Mouse (Mus musculus) urinary bladder, postnatal 0 days (tissue): ENCODE measurements around the gene Spaca5. TPM values are rescaled to one million over a fixed set of nuclear protein-coding genes. Genes with fewer than 3 reads are reported as not detected.

Source experiments
- polyA plus RNA-seq: library from polyadenylated mRNA; unstranded; fragments of >200 nt; fragmentation: Nextera tagmentation; extraction: Ambion mirVana; gene quantifications from 2 replicates; pipeline ENCODE4 v1.2.1, GENCODE M21; 2015

Gene Spaca5
- polyA plus RNA-seq: not detected in 2 replicates

GRCm38 (mm10) chrX:21068106-21068505, at the start of gene Spaca5:
Gene Spaca5 (plus strand): TSS chrX:21068406.

DNA sequence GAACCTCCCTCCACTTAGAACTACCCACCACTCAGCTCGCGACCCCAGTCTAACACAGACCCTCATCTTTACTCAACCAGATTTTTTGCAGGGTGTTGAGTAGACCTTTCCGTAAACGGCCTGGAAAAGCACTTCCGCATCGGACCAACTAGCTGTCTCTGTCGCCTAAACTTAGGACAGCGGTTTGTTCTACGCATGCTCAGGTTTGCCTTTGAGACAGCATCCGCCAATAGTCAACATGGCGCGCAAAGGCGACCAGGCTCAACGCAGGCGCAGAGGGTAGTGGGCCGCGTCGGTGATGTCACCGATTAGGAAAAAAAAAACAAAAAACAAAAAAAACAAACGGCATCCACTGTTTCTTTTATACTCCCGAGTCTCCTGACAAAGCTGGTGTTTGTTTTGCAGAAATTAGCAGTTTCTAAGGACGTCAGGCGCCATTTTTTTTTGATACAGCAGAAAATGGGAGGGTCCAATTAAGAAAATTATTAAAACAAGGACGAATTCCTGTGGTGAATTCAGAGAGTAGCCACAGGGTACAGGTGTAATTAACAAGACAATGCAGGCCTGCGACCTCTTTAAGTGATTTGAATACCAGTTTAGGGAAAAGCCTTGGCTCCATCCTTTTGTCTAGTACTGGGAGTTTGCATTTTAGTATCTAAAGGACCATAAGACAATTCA, 6.2 kb upstream of the Spaca5 start, which contains the start of gene Zfp182:
Zfp182 (minus strand) TSS at position 451 of the 678 bp plus-strand sequence.

GRCm38 (mm10) chrX:21088983-21089866, 21.0 kb downstream of the Spaca5 start, which contains the start of gene Zfp300:
Gene Zfp300 (minus strand): TSS chrX:21089527.

DNA sequence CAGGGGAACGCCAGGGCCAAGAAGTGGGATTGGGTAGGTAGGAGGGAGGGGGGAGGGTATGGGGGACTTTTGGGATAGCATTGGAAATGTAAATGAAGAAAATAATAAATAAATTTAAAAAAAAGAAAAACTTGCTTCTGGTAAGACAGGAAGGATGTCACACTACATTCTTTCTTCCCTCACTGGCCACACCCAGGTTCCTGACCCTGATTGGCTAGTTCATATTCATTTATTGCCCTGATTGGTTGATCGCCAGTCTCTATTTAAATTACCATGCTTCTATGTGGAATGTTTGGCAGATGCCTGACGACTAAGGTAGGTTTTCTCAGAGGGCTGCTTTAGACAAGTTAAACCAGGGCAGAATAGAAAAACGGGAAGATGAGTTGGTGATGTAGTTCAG, 47.3 kb downstream of the Spaca5 start, which contains the start of gene Ssxa1:
Ssxa1 (plus strand) TSS at position 301 of the 400 bp plus-strand sequence.

Other genes starting within 250 kb of the Spaca5 start
- gene Timp1, start 198.2 kb upstream of the Spaca5 start, polyA plus RNA-seq: 81.1 and 163 TPM in 2 replicates
- gene Syn1, start 147.4 kb upstream of the Spaca5 start, polyA plus RNA-seq: 0.37 and 0.40 TPM in 2 replicates
- 17.6 and 69.0 TPM in 2 replicates for gene Cfp, start 136.9 kb upstream of the Spaca5 start, polyA plus RNA-seq
- 10.9 and 12.1 TPM in 2 replicates for gene Elk1, start 117.8 kb upstream of the Spaca5 start, polyA plus RNA-seq
- gene Uxt, start 106.4 kb upstream of the Spaca5 start, polyA plus RNA-seq: 52.4 and 55.8 TPM in 2 replicates
- 2.5 and 3.2 TPM in 2 replicates for gene Zfp182, start 6.1 kb upstream of the Spaca5 start, polyA plus RNA-seq
- 0.77 and 0.87 TPM in 2 replicates for gene Zfp300, start 21.1 kb downstream of the Spaca5 start, polyA plus RNA-seq
- gene Ssxa1, start 47.4 kb downstream of the Spaca5 start, polyA plus RNA-seq: not detected in 2 replicates
- gene Gm21876, start 107.2 kb downstream of the Spaca5 start, polyA plus RNA-seq: not detected in 2 replicates